Mouse (Mus musculus) testis, adult 2 months (tissue): ENCODE results near the gene Tmem237. TPM values are rescaled to one million over a fixed set of nuclear protein-coding genes. Genes with fewer than 3 reads are reported as not detected.
A peak's percentile ranks its signal among the peaks of the same experiment; 100 is the strongest.

Experiments used
- H3K27ac ChIP-seq: fragments of 200-500 bp; 2 replicates; pipeline ENCODE4 v1.5.1; 2012; ENCODE audit warnings: low read depth, low read length; ENCODE audit not compliant: control insufficient read depth, insufficient read depth
- H3K27me3 ChIP-seq: fragments of 200-500 bp; 2 replicates; pipeline ENCODE4 v1.6.1; 2012; ENCODE audit warnings: mild to moderate bottlenecking, low read length, moderate library complexity; ENCODE audit not compliant: control insufficient read depth, insufficient read depth
- H3K36me3 ChIP-seq: fragments of 200-500 bp; 2 replicates; pipeline ENCODE4 v1.6.1; 2012; ENCODE audit warnings: mild to moderate bottlenecking, low read length; ENCODE audit not compliant: control insufficient read depth, insufficient read depth
- H3K4me1 ChIP-seq: fragments of 200-500 bp; 2 replicates; pipeline ENCODE4 v1.6.1; 2012; ENCODE audit warnings: low read length; ENCODE audit not compliant: control insufficient read depth, insufficient read depth
- H3K4me3 ChIP-seq: fragments of 200-500 bp; 2 replicates; pipeline ENCODE4 v1.5.1; 2012; ENCODE audit warnings: low read depth, mild to moderate bottlenecking, low read length, moderate library complexity, mixed read lengths; ENCODE audit not compliant: control insufficient read depth
- CTCF ChIP-seq: fragments of 200-500 bp; IDR thresholded peaks from 2 replicates; pipeline ENCODE4 v1.5.1; 2012; ENCODE audit warnings: low read depth, mild to moderate bottlenecking, inconsistent platforms, low read length, moderate library complexity; ENCODE audit not compliant: control insufficient read depth, insufficient read depth, insufficient replicate concordance
- POLR2A ChIP-seq: fragments of 200-500 bp; IDR thresholded peaks from 2 replicates; pipeline ENCODE4 v1.6.1; 2012; ENCODE audit warnings: low read depth, mild to moderate bottlenecking, inconsistent platforms, low read length, moderate library complexity; ENCODE audit not compliant: control insufficient read depth
- polyA plus RNA-seq: library from polyadenylated mRNA; depleted of rRNA; stranded (reverse); fragments of >200 nt; gene quantifications from 2 replicates; pipeline ENCODE4 v1.2.3, GENCODE M21; 2012

Gene Tmem237
- polyA plus RNA-seq, 1 experiment, result 59.7 TPM

DNA sequence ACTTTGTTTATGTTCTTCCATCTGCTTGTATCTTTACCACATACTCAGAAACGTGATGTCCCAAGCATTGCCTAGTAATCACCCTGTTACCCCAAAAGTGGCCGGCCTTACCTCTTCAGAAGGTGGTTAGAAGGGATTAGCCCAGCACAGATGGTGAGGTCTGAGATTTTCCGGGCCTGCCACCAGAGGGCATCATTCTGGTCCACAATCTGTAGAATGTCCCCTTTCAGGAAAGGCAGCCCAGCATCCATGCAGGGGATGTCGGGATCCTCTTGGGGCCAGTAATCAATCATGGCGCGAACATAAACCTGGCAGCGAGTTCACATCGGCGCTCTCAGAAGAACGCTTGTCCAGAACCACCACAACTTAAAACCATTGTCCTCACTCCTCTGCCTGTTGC, 24.3 kb upstream of the Tmem237 start:
- Histone ChIP-seq H3K36me3 (0 out of 2 replicates have a peak, but pooled peaks cover 1% of the 10 kb centered on the region), H3K4me1 (no peaks in the 10 kb centered on the region), H3K27me3 (no peaks in the 10 kb centered on the region), H3K4me3 (no peak overlapping the region), H3K27ac (no peak overlapping the region)
- TF ChIP-seq CTCF (0 out of 2 replicates have a peak, but pooled peaks have one; percentile 15), POLR2A (no peak)

GRCm38 (mm10) chr1:59142809-59143208, 22.6 kb upstream of the Tmem237 start:
- Histone ChIP-seq H3K27ac (no peak overlapping the region), H3K4me1 (no peaks in the 10 kb centered on the region), H3K27me3 (no peaks in the 10 kb centered on the region), H3K36me3 (no peaks in the 10 kb centered on the region), H3K4me3 (no peak overlapping the region)
- TF ChIP-seq POLR2A, result no peak
- TF ChIP-seq CTCF, result peak; percentile 22; the same call in 1 of the 2 replicates

GRCm38 (mm10) chr1:59134419-59134818, 14.2 kb upstream of the Tmem237 start:
- Histone ChIP-seq H3K27ac (no peak overlapping the region), H3K4me1 (no peaks in the 10 kb centered on the region), H3K27me3 (no peaks in the 10 kb centered on the region), H3K36me3 (no peaks in the 10 kb centered on the region), H3K4me3 (no peak overlapping the region)
- TF ChIP-seq CTCF (no peak), POLR2A (no peak)

- H3K27ac ChIP-seq, result no peak overlapping the region
- H3K4me1 ChIP-seq, result no peaks in the 10 kb centered on the region
- H3K36me3 ChIP-seq, result no peaks in the 10 kb centered on the region
- TF ChIP-seq CTCF (no peak), POLR2A (no peak)
- H3K27me3 ChIP-seq, result no peaks in the 10 kb centered on the region
- H3K4me3 ChIP-seq, result no peak overlapping the region
Observed at GRCm38 (mm10) chr1:59128879-59129278, 8.7 kb upstream of the Tmem237 start.

DNA sequence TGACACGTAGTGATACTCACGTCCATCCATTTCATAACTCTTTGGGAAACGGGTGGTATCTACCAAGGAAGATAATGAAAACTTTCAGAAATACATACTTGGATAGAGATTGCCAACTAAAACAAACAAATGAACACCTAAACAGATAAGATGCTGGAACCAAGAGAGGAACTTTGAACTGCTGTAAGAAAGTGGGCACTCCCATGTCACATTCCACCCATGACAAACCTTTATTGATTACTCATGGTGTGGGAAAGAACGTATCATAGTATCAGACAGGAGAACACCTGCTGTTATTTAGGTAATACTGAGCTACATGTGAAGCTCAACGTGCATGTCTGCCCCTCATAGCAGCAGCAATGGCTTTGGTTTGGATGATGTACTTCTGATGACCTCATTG, 5.3 kb upstream of the Tmem237 start:
- TF ChIP-seq POLR2A, result no peak

GRCm38 (mm10) chr1:59110524-59110923, 9.7 kb downstream of the Tmem237 start:
- H3K4me1 ChIP-seq, result no peaks in the 10 kb centered on the region
- H3K27me3 ChIP-seq, result no peaks in the 10 kb centered on the region
- no peak overlapping the region for H3K4me3 ChIP-seq
- no peak overlapping the region for H3K27ac ChIP-seq
- peaks cover 3% of the 10 kb centered on the region for H3K36me3 ChIP-seq
- no peak for TF ChIP-seq CTCF
- TF ChIP-seq POLR2A, result no peak

More for the DNA sequence above, 5.3 kb upstream of the Tmem237 start:
- H3K4me1 ChIP-seq, result no peaks in the 10 kb centered on the region
- H3K27me3 ChIP-seq, result no peaks in the 10 kb centered on the region
- H3K4me3 ChIP-seq, result no peak overlapping the region
- H3K36me3 ChIP-seq, result no peaks in the 10 kb centered on the region
- no peak overlapping the region for H3K27ac ChIP-seq

- H3K27ac ChIP-seq, result no peak overlapping the region
- no peak overlapping the region for H3K4me3 ChIP-seq
- no peak for TF ChIP-seq CTCF
- no peak for TF ChIP-seq POLR2A
- no peaks in the 10 kb centered on the region for H3K27me3 ChIP-seq
- H3K4me1 ChIP-seq, result no peaks in the 10 kb centered on the region
- H3K36me3 ChIP-seq, result no peaks in the 10 kb centered on the region
Observed at GRCm38 (mm10) chr1:59102071-59102470, 18.1 kb downstream of the Tmem237 start.

GRCm38 (mm10) chr1:59101020-59101419, 19.2 kb downstream of the Tmem237 start:
- TF ChIP-seq POLR2A (no peak), CTCF (no peak)
- H3K27me3 ChIP-seq, result no peaks in the 10 kb centered on the region

More at GRCm38 (mm10) chr1:59101020-59101419, 19.2 kb downstream of the Tmem237 start:
- no peaks in the 10 kb centered on the region for H3K4me1 ChIP-seq
- no peaks in the 10 kb centered on the region for H3K36me3 ChIP-seq
- no peak overlapping the region for H3K27ac ChIP-seq
- no peak overlapping the region for H3K4me3 ChIP-seq
